Mouse (Mus musculus): ENCODE measurements at regions not wholly inside any gene's neighbourhood (a gene's known extent, or its start where the extent isn't known, plus 50 kb on each side); places are given as distances from the start of the nearest gene placed in this dataset.

DNA sequence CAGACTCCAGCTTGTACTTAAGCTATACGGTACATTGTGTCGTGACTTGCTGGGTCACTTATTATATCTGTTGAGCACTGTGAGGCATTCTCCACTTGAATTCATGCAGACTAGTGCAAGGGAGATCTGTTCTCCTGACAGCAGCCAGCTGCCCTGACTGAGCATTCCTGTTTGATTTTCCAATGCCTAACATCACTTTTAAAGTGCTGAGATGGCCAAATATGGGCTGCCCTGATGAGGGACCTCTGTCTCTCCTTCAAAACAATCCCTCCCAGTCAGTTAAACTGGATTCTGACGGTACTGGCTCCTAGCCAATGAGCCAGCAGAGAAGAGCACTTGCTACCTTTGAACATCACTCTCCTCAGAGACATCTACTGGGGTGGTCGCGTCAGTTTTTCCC lies 57.6 kb upstream of the Lekr1 start:
- DNase-seq = peak; percentile 17 to 20

- DNase-seq = no peak
These were observed 54.3 kb upstream of the Lekr1 start for GRCm38 (mm10) chr3:65611712-65612111.

GRCm38 (mm10) chr3:65612387-65612786 lies 53.6 kb upstream of the Lekr1 start:
- no peak for DNase-seq

DNA sequence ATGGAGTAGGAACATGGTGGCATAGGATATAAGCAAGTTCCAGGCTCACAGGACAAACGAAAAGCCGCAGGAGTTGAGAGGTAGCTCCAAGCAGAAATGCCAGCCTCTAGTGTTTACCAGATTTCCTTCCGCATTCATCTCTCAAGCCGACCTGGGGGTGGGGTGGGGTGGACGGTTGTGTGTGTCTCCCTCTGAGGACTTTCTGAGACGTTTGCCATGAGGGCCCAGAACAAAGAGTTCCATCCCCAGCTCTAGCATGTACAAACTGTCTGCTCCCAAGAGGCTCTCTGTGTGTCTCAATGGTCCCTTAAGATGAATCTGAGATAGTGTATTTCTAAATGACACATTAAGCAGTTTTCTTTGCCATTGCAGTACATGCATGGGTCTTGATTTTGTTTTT lies 53.1 kb upstream of the Lekr1 start:
- no peak for DNase-seq

GRCm38 (mm10) chr3:65614901-65615300 lies 51.1 kb upstream of the Lekr1 start:
- peak; percentile 35 to 37 for DNase-seq

All from cerebellum, postnatal 14 days (tissue).